Mouse (Mus musculus) cerebellum, adult 18-20 months (tissue): ENCODE results near the gene Srd5a1.
"Not testable (repeated sequence)": the region's sequence is repeated elsewhere in the genome, so short reads cannot be mapped to it uniquely, and the experiment has no call there.

Source experiments
- DNase-seq, 2 experiments: peaks; one replicate each; pipeline ENCODE4 v3.0.0; 2021

The Srd5a1 gene

DNA sequence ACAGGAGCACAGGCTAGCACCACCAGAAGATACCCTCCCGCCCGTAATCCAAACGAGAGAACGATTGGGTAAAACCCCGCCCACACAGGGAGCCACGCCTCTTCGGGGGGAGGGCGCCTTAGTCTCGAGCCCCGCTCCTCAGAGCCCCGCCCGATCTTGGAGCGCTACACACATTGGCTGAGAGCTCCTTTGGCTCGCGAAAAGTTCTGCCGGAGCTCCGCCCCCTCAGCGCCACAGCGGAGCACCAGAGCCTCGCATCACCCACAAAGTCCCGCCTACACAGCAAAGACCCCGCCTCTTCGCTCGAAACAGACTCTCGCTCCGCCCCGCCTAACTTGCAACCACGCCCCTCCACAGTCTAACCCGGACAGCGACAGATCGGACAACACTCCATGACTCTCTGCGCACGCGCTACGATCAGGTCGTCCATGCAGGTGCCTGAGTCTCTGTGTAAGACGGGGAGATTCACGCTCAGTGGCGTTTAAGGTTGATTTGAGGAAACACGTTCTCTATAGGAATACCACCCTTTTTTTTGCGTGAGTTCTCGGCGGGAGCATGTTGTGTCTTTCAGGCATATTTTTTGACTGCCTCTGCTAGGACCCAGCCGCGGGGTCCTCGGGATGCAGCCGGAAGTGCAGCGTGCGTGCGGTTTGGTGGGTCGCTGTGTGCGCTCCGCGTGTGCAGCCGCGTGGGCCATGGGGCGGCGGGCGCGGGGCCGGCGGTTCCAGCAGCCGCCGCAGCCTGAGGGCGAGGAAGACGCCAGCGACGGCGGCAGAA, at the start of gene Srd5a1:
Gene Srd5a1, minus strand, starts transcription at position 45 of the 777 bp plus-strand sequence.
- peak; percentile 99 to 100 for DNase-seq

DNA sequence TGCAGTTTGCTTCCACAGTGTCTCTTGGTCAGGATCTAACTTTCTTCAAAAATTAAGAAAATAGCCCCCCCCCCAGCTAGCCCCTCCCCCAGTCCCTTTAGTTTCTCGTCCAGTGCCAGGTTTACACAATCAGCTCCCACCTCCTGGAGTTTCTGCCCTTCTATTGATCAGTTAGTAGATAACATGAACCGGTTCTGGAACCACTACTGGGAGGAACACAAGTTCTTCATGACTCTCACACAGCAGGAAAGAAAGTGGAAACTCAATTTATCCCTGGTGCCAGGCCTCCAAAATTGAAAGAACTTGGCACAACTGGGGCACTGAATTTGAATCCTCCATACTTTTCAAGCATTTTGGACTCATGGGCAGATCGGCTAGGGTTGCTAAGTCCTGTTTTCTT, 43.3 kb upstream of the Srd5a1 start:
- DNase-seq, result no peak

DNA sequence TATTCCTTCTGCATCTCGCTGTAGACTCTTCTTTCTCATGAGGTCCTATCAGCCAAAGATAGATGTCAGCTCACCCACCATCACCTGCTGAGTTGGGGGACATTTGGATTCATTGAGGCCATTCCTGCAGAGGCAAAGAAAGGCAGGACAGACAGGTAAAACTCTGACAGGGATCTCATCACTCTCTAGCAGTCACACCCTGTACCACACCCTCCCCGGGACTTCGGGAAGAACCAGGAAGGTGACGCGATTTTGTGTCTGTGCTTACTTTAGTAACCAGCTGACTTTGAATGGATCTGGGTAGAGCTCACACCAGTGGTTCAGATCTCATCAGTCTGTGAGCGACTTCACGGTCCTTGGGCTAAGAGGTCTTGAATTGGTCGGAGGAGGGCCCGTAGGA, 35.2 kb upstream of the Srd5a1 start:
- no peak for DNase-seq

DNA sequence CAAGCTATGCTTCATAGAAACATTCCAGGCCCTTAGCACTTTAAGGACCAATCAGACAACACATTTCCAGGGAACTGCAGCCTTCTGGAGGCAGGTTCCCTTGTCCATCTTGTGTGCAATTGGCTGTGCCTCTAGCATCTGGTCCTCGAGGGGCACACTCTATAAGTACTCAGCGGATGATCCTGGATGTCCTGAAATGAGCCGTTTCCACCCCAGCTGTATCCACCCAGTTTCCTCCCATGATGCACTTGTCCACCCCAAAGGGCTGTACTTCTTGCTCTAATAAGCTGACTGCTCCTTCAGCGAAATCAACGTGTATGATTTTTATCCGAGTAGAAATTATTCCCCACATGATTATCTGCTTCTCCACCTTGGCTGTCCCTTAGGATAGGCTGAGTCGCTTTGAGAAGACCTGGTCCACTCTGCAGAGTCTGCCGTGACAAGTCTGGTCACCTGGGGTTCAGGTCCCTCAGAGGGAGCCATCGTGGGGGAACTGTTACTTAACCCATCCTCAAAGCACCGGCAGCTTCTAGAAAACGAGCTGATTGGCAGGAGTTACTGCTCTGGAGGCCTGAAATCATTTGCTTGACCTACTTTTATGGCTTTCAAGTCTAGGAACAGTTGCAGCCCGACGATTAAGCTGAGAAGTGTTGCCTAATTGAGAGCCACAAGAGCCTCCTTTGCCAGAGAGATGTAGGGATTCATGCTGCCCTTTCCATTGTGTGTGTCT, 34.6 kb upstream of the Srd5a1 start:
- DNase-seq, result no peak

DNA sequence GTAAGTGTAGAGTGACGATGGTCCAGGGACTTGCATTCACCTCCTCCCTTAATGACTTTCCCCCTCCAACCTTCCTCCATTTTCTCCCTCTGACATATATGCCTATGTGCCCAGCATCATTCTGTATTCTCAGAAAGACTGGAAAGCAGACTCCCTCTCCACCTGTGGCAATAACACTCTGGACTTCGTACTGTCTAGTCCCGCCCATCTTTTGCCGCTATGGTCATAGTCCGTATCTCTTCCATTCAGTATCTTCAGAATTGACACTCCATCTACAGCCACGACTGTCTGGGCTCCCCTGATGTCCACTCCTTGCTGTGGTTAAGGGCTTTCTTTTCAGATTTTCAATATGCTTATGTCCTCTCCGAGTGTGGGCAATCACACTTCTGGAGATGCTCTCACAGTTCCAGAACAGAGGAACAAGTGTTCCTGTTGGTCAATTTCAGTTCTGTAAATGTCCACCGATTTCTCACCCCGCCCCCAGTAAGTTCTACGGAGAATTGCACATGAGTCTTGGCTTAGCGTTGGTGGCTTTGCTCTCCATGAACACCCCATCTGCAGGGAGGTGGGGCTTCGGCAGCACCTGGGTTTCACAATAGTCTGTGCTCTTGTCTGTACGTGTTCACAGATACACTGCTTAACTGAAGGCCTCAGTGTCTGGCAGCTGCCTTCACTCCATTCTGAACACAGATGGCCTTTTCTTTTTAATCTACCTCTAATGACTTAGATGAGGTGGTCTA, 33.4 kb upstream of the Srd5a1 start:
- no peak for DNase-seq

DNA sequence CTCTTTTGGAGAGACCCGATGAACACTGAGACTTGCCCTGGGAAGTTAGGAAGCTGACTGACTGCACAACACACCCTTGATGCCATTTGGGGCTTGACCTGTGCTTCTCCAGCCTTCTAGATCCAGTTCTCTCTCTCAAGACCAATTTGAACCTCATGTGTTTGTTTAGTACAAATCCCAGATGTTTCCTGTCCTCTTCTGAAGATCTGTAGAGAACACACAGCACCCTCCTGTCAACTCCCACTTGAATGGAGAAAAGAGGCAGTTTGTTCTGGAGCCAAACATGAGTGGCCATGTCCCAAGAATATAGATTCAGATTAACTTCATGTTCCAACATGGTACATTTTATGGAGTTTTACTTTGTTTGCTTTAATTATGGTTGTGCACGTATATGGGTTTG, 32.7 kb upstream of the Srd5a1 start:
- DNase-seq, result no peak

DNA sequence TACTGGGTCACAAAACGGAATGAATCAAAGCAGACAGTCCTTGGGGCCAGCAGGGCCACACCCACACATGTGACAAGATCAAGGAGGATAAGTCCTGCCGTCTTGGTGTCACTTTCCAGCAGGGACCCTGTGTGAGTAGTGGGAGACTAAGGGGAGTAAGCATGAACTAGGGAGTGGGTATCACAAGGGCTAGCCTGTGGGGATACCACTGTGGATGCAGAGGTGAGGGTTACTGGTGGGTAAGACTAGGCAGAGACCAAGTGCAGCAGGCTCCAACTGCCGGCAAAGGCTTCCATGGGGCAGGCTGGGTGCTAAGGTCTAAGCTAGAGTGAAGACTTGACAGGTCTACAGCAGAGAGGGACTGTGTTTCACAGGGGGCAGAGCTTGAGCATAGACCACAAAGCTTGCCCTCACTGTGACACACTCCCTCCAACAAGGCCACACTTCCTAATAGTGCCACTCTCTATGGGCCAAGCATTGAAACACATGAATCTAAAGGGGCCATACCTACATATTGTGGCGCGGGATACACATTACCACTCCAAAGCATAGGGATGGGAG, 31.5 kb upstream of the Srd5a1 start:
- no peak for DNase-seq

DNA sequence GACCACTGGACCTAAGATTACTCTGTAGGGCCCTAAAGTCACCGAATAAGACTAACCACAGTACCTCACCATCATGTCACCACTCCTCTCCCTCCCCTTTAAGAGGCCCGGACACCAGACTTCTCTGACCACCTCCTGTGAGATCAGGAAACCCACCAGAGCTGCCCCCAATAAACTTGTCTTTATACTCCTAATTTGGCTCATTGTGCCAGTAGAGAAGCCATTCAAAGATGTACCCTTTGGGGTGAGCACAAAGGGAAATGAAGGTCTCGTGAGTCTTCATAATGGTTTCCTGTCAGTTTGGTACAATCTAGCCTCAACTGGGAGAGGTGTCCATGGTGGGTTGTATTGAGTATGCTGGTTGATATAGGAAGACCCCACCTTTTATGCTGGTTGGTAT, 29.8 kb upstream of the Srd5a1 start:
- DNase-seq, result no peak

DNA sequence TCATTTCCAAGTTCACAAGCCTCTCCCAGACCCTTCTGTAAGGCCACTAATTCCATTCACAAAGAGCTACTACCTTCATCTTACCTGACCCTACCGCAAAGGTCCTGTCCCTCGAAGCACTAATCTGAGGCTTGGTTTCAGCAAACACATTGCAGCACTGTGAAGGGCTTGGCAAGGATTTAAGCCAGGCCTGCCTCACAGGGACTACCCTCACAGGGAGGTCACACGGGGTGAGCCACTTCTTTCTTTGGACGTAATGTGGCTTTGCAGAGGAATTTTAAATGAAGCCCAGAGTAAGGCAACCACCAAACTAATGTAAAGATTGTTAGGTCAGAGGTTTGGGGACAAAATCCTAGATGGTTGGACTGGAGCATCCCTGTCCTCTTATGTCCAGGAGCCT, 29.3 kb upstream of the Srd5a1 start:
- no peak for DNase-seq

DNA sequence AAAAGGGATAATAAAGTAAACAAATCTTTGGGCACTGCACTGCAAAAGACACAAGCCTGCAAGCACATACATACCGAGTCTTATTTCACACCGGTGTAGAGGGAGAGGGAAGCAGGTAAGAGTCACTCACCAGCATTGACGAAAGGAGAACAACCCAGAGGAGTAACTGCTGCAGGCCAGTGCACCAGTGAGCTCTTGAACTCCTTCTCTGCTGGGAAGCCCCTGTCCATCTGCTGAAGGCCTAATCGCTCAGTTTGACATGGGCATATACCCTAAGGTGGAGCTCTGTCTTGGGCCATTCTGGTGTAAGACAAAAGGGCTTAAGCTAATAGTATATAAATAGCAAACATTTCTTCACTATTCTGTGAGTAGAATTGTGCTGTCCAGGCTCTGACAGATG, 28.9 kb upstream of the Srd5a1 start:
- no peak for DNase-seq

DNA sequence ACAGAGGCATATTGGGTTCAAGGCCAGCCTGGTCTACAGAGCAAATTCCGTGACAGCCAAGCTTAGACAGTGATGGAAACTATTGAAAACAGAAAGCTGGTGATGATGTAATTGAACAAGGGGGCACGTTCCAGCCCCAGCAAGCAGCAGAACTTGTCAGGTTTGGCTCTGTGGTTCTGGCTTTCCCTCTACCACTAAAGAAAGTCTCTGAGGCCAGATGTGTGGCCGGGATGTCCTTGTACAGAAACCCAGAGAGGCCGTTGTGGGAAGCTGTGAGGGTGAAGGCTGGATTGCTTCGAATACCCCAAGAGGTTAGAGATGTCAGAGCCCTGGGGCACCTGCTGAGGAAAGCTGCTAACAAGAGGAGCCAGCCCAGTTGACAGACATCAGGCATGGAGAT, 28.0 kb upstream of the Srd5a1 start:
- DNase-seq, result no peak

DNA sequence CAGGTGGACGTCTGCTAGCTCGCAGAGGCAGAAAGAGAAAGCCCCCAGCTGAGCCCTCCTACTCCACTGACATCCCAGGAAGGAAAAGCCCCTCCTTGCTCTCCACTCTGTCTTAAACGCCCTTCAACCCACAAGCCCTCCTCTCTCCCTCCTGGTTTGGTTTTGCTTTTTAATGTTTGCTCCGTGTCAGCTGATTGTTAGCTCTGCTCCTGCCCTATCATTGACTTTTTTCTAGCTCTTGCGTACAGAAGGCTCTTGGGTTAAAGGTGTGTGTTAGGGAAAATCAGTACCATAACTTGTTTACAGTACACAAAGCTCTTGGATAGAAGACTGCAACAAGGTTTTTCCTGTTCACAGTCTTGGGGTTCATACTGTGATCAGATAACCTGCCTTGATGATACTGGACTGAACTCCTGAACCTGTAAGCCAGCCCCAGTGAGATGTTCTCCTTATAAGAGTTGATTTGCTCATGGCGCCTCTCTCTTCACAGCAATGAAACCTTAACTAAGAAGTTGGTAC, 26.9 kb upstream of the Srd5a1 start:
- DNase-seq, result no peak

DNA sequence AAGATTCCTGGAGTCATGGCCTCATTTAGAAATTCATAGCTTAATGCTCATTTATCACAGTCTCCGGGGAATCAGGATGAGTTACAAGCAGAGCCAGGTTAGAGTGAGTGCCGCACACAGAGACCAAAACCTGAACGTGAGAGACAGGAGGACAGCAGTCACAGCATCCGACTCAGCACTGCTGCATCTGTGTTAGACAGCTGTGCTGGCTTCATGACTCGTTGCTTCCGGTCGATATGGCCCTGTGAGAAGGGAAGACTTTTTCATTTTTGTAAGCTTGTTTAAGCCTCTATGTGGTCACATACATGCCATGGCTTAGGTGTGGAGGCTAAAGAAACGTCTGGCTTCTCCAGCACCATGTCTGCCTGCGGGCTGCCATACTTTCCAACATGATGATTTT, 26.4 kb upstream of the Srd5a1 start:
- no peak for DNase-seq

DNA sequence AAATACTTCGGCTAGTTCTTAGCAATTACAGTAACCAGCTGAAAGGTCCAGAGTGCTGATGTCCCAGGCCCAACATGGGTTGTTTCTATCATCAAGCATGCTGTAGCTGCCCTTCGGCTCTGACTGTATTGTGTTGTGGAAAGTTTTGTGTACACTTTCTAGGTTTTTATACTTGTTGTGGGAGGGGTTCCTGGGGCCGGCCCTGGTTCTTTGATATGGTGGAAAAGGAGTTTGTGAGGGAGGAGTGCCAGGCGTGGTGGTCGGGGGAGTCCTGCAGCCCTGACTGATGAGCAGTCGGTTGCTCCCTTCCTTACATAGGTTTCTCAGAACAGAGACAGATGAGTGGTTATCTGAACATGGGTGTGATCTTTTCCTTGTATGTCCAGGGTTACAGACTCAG, 25.6 kb upstream of the Srd5a1 start:
- DNase-seq, result no peak

DNA sequence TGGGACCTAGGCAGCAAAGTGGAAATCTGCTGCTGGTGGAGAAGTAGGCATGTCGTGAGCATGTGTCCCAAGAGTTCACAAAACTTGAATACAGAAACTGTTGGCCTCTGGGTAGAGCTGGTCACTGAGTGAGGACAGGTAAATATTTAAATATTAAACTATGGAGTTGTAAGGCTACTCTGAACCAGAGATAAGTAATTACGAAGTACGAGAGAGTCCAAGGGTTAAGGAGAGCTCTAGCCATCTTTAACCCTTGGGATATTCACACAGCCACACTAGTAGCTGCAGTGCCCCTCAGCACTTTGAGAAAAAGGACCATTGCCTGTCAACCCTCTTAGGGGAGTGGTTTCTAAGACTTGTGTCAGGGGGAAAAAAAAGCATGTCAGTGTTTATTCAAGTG, 25.1 kb upstream of the Srd5a1 start:
- no peak for DNase-seq

DNA sequence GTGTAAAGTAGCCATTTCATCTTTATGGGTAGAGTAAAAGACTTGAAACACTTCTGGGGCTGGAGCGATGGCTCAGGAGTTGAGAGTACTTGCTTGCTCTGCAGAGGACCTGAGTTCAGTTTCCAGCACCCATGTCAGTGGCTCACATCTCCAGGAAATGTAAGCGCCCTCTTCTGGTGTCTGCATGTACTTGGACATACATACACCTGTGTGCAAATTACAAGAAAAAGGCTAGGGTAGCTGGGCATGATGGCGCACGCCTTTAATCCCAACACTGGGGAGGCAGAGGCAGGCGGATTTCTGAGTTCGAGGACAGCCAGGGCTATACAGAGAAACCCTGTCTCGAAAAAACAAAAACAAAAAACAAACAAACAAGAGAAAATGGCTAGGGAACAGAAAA, 24.6 kb upstream of the Srd5a1 start:
- DNase-seq, result not testable (repeated sequence)

DNA sequence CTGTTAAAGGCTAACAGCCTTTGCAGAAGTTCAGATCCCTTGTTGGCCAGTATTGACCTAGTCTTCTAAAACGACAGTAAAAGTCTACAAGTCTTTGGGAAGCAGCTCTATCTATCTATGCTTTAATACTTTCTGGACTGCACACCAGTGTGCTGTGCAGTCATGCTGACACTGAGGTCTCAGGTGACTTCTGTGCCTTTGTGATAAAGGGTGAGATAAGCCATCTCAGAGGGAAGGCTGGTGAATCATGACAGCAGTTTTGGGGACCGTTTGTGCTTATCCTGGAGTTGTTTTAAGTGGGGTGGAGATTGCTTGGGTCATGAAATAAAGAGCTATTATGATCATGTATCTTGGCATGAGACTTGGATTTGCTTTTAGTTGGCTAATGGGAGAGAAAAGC, 22.7 kb upstream of the Srd5a1 start:
- no peak for DNase-seq

DNA sequence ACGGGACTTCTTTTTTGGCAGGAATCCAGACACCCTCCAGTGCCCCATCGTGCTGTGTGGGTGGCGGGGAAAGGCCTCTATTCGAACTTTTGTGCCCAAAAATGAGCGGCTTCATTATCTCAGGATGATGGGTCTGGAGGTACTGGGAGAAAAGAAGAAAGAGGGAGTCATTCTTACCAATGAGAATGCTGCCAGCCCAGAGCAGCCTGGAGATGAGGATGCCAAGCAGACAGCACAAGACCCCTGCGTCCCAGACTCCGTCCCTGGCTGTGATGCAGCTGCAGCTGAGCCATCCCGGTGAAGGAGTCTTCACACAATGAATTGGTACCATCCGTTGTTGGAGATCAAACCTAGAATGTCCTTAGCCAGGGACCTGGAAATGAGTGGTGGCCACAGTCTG, 22.3 kb upstream of the Srd5a1 start:
- DNase-seq, result no peak

DNA sequence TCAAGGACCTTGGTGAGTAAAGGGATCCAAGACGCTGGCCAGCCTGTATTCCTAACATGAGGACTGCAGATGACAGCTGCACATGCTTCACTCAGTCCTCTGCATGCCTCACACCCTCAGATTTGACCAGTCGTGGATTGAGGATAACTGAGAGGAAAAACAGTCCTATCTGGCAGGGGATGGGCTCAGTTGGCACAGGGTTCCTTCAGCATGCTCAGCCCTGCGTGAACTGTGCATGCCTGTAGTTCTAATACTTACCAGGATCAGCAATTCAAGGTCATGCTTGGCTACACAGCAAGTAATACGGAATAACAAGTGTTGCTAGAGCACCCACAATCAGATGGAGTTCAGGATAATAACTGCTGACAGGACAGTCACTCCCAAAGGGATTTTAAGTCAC, 20.4 kb upstream of the Srd5a1 start:
- DNase-seq, result no peak

DNA sequence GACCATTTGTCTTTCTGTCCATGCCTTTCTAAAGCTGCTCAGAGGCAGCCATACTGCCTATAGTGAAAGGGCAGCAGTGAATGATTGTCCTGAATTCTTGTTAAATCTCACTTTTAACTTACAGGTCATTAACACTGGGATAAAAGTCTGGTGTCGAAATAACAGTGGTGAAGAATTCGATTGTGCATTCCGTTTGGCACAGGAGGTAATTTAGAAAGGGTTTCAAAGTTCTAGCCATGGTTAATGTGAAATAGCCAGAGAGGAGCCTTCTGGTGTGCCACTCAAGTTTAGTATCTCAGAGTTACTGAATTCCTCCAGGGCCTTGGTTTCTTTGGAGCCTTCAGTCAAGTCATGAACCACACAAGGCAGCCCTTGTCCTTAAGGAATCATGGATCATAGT, 19.9 kb upstream of the Srd5a1 start:
- no peak for DNase-seq

DNA sequence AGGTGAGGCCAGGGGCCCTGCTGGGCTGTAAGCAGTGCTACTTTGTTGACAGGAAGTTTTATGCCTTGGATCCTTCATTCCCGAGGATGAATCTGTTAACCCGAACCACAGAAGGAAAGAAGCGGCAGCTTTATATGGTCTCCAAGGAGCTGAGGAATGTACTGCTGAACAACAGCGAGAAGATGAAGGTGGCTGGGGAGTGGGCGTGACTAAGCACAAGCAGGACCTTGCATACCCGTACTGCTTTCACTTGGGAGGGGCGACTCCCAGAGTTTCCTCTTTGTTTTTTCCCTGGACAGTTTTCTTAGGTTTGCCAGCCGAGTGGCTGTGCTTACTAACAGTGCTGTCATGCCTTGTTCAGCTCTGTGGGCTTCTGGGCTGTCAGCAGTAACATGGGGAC, 19.3 kb upstream of the Srd5a1 start:
- no peak for DNase-seq

DNA sequence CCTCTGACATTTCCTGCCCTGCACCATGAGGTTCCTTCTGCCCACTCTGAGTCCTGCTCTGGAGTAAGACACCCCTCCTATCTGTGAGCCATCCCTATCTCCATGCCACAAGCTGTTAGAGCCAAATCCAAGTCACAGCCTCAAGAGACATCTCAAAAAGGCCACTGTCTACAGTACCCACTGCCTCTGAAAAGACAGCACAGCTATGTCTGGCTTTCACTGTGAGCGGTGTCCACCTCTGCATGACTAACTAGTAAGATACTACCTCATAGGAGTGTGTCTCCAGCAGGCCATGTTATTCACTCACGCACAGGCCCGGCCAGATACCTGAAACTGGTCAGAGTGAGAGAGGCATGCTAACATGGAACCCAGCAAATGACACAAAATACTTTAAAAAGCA, 16.7 kb upstream of the Srd5a1 start:
- no peak for DNase-seq

DNA sequence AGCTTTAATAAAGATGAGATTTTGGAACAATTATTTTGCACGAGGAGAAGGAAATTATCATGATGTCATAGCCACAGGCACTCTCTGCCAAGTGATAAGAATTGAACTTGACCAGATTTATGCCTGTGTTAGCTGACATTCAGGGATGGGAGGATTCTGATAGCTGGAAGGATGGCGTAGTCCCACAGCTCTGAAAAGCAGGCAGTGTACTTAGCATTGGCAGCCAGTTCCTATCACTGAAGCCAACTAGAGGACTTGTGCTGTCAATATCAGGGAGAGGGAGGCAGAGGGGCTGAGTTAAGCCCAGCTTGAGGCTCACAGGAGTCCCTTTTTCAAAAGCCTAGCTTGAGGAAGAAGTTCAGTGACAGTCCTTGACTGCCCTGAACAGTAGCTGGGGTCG, 13.3 kb upstream of the Srd5a1 start:
- no peak for DNase-seq
